In the genomic region with DNA sequence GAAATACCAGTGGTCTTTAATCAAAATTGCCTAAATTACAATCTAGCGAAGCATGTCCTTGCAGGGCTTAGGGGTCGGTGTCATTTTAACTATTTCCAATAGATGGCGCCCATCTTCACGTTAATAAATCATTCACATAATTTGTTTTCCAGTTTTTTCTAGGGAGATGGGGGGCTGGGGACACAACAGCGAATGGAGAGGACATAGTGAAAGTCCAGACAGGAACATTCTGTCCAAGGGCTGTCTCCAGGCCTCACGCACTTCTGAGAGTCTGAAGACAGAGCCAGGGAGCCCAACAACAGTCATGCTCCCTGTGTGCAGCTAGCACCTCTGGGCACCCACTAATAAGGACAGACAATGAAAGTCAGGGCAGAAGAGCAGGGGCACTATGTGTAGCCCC, we compare ENCODE assay signal across 8 mouse cellular contexts. TPM values are rescaled to one million over a fixed set of nuclear protein-coding genes. Genes with fewer than 3 reads are reported as not detected.
DNase-seq lines count a peak whose midpoint lies in the region; ATAC-seq and TF ChIP-seq lines count a peak whose summit lies in the region.

No protein-coding gene starts in this region.

- H3K27me3 ChIP-seq in forebrain, postnatal 0 days (ENCODE audit: insufficient read depth, low read length), result no peaks in the 10 kb centered on the region
- H3K27me3 ChIP-seq in forebrain, embryonic 15.5 days, result no peaks in the 10 kb centered on the region

- peaks cover 10% of the 10 kb centered on the region; the same call in 1 of the 2 replicates for H3K4me1 ChIP-seq in forebrain, postnatal 0 days (ENCODE audit: insufficient read depth)
- peaks cover 24% of the 10 kb centered on the region for H3K4me1 ChIP-seq in forebrain, embryonic 15.5 days

- peak; percentile 66 for TF ChIP-seq CTCF in forebrain, postnatal 0 days (IDR thresholded peaks at IDR 0.05; ENCODE audit: low read depth)

- no peak overlapping the region for H3K4me2 ChIP-seq in forebrain, postnatal 0 days (ENCODE audit: low read depth)
- no peak overlapping the region for H3K4me2 ChIP-seq in forebrain, embryonic 15.5 days (replicated peaks)

- 10% methylated on average over 6 of the region's 6 CpGs for WGBS in forebrain, postnatal 0 days
- 13% methylated on average over 6 of the region's 6 CpGs for WGBS in forebrain, embryonic 15.5 days

- H3K9ac ChIP-seq in forebrain, postnatal 0 days, result no peak overlapping the region
- H3K9ac ChIP-seq in forebrain, embryonic 15.5 days (replicated peaks), result no peak overlapping the region

- no peak overlapping the region for H3K4me3 ChIP-seq in forebrain, postnatal 0 days (ENCODE audit: low read depth, low read length)
- no peak overlapping the region for H3K4me3 ChIP-seq in forebrain, embryonic 15.5 days

- ATAC-seq in forebrain, postnatal 0 days, result no peak
- no peak for ATAC-seq in forebrain, embryonic 15.5 days (replicated peaks)
- no peak for ATAC-seq in erythroid progenitor cell, adult 5-6 weeks (replicated peaks; ENCODE audit: low FRiP score, poor library complexity, severe bottlenecking)

- intact Hi-C loops in heart, postnatal 10 days (cut with DNase I), result loop anchor here (1.0 to 5.0 kb wide), 2 partner anchors 218 to 293 kb away; partner anchors contain the start of gene Alg8

- no peaks in the 10 kb centered on the region for H3K36me3 ChIP-seq in forebrain, postnatal 0 days (ENCODE audit: insufficient read depth)
- H3K36me3 ChIP-seq in forebrain, embryonic 15.5 days, result no peaks in the 10 kb centered on the region

- DNase-seq in forebrain, postnatal 0 days, result peak; percentile 69
- DNase-seq in CD4-positive helper T cell, adult 2 months (ENCODE audit: low read depth, low spot score), result peak; percentile 19
- peak; percentile 57 to 68 for DNase-seq in cerebellum, postnatal 14 days
- peak; percentile 65 to 74 for DNase-seq in heart, postnatal 10 days
- DNase-seq in layer of hippocampus, postnatal 25 days (ENCODE audit: extremely low spot score in 1 of 2, low spot score in 1 of 2), result peak; percentile 12 to 27
- peak; percentile 79 for DNase-seq in retina, postnatal 1 day

- H3K9me3 ChIP-seq in forebrain, postnatal 0 days (ENCODE audit: low read length), result no peaks in the 10 kb centered on the region
- H3K9me3 ChIP-seq in forebrain, embryonic 15.5 days, result no peaks in the 10 kb centered on the region

- no peak overlapping the region for H3K27ac ChIP-seq in forebrain, postnatal 0 days (ENCODE audit: low read depth, low read length)
- no peak overlapping the region for H3K27ac ChIP-seq in forebrain, embryonic 15.5 days (replicated peaks)

RNA-seq across cellular contexts. Expression of gene Gab2, which starts 2.2 kb away (rescaled TPM):
- 24.1 and 27.0 TPM in 2 replicates for total RNA-seq in forebrain, postnatal 0 days (2014; rRNA removed)
- polyA plus RNA-seq in forebrain, postnatal 0 days (2015; fragmentation: Nextera tagmentation; extraction: Ambion mirVana), result 11.4 and 14.0 TPM in 2 replicates
- 13.2 and 13.9 TPM in 2 replicates for polyA plus RNA-seq in forebrain, embryonic 15.5 days (2015; fragmentation: Nextera tagmentation; extraction: Ambion mirVana)
- total RNA-seq in heart, postnatal 10 days (2021), result 10 to 100 TPM; 23.9 to 27.8 TPM
- 10 to 100 TPM in 1 of 2 experiments, 1 to 10 TPM in 1; 9.9 to 11.5 TPM for total RNA-seq in layer of hippocampus, postnatal 25 days (2021)
- 5.0 and 5.4 TPM in 2 replicates for total RNA-seq in erythroid progenitor cell, adult 5-6 weeks (2015; ENCODE audit: low replicate concordance)
- total RNA-seq in erythroid progenitor cell, adult 5-6 weeks (2017; ENCODE audit: low replicate concordance), result 2.1 and 3.5 TPM in 2 replicates

Comparison
In these comparisons a context has a peak if more than half of its experiments do, and no peak if none do; other contexts are left out.
1. DNase-seq: peak in every context shown above with its lines; median percentile 79 in retina, postnatal 1 day; 70 in heart, postnatal 10 days; 69 in forebrain, postnatal 0 days; 62 in cerebellum, postnatal 14 days; 20 in layer of hippocampus, postnatal 25 days; 19 in CD4-positive helper T cell, adult 2 months.